Mouse (Mus musculus): ENCODE measurements around the gene Mrpl39.

- TF ChIP-seq CTCF (conservative IDR thresholded peaks at IDR 0.05; ENCODE audit: insufficient read depth, insufficient read length, low read depth, low read length): no peak
- no peak for TF ChIP-seq POLR2A (IDR thresholded peaks at IDR 0.05; ENCODE audit: low read depth, low read length)
Measured at GRCm38 (mm10) chr16:84708649-84709048, 26.9 kb downstream of the Mrpl39 start.

Measured in kidney, adult 2 months (tissue).